Mouse (Mus musculus): Measurements from ENCODE around the gene Slf1.

DNA sequence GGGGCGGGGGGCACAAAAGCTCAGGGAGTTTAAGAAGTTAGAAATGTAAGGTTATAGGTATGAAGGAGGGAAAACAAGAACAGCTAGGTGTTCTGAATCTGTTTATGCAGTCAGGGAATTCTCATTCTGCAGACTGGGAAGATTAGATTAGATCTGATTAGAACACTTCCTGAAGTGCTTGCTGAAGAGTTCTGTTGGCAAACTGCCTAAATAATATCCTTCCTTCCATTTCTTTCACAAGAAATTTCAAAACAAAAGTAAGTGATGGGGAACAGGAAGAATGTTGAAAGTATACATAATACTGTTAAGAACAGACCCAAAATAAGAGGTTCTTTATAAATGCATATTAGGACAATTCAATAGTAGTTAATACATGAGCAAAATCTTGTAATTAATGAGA, 72.1 kb downstream of the Slf1 start:
- no peak for TF ChIP-seq MAX (IDR thresholded peaks at IDR 0.05)
- no peak for TF ChIP-seq CTCF (IDR thresholded peaks at IDR 0.05; ENCODE audit: control insufficient read depth, insufficient read depth, insufficient read length)
